Mouse (Mus musculus) layer of hippocampus, postnatal 14 days (tissue): ENCODE results near the gene Adcy6. TPM values are rescaled to one million over a fixed set of nuclear protein-coding genes. Genes with fewer than 3 reads are reported as not detected.

Source experiments
- DNase-seq, 2 experiments: peaks; one replicate each; pipeline ENCODE4 v3.0.0; 2021 to 2022; ENCODE audit warnings: low spot score in 2 of 2, mixed read lengths in 1 of 2
- total RNA-seq, 2 experiments: library from RNA; stranded (reverse); gene quantifications; 2 replicates each; pipeline ENCODE4 v1.2.3; 2021

The Adcy6 gene
- total RNA-seq, 2 experiments from 2014 or later = 45.1 to 45.3 TPM

- no peak for DNase-seq
Observed at GRCm38 (mm10) chr15:98629464-98629863, 19.6 kb upstream of the Adcy6 start.

- no peak for DNase-seq
Observed at GRCm38 (mm10) chr15:98628589-98629254, 18.8 kb upstream of the Adcy6 start.

- DNase-seq = no peak
Observed at GRCm38 (mm10) chr15:98626487-98627212, 16.8 kb upstream of the Adcy6 start.

GRCm38 (mm10) chr15:98626078-98626477, 16.2 kb upstream of the Adcy6 start:
- DNase-seq = no peak

- DNase-seq = no peak
Observed at GRCm38 (mm10) chr15:98623361-98623821, 13.5 kb upstream of the Adcy6 start.

GRCm38 (mm10) chr15:98622721-98623120, 12.8 kb upstream of the Adcy6 start:
- DNase-seq = no peak

- no peak for DNase-seq
Observed at GRCm38 (mm10) chr15:98622199-98622598, 12.3 kb upstream of the Adcy6 start.

GRCm38 (mm10) chr15:98617176-98617537, 7.3 kb upstream of the Adcy6 start:
- DNase-seq = peak; percentile 82 to 85

- no peak for DNase-seq
Observed at GRCm38 (mm10) chr15:98616362-98617175, 6.7 kb upstream of the Adcy6 start.

GRCm38 (mm10) chr15:98615751-98616150, 5.9 kb upstream of the Adcy6 start:
- no peak for DNase-seq

GRCm38 (mm10) chr15:98614971-98615370, 5.1 kb upstream of the Adcy6 start:
- no peak for DNase-seq

GRCm38 (mm10) chr15:98614551-98614950, 4.7 kb upstream of the Adcy6 start:
- no peak for DNase-seq

- no peak for DNase-seq
Observed at GRCm38 (mm10) chr15:98612229-98612628, 2.4 kb upstream of the Adcy6 start.

- DNase-seq = no peak
Observed at GRCm38 (mm10) chr15:98610131-98610633, 306 bp upstream of the Adcy6 start.

- no peak for DNase-seq
Observed at GRCm38 (mm10) chr15:98608784-98609250, 1.1 kb downstream of the Adcy6 start.

- DNase-seq = no peak
Observed at GRCm38 (mm10) chr15:98608058-98608783, 1.7 kb downstream of the Adcy6 start.

GRCm38 (mm10) chr15:98607557-98607956, 2.3 kb downstream of the Adcy6 start:
- DNase-seq = no peak

GRCm38 (mm10) chr15:98606739-98607138, 3.1 kb downstream of the Adcy6 start:
- DNase-seq = no peak

- no peak for DNase-seq
Observed at GRCm38 (mm10) chr15:98606051-98606536, 3.8 kb downstream of the Adcy6 start.

- DNase-seq = no peak
Observed at GRCm38 (mm10) chr15:98604041-98604575, 5.8 kb downstream of the Adcy6 start.
